Mouse (Mus musculus) forebrain, embryonic 12.5 days (tissue): ENCODE results near the gene Vmn1r14. TPM values are rescaled to one million over a fixed set of nuclear protein-coding genes. Genes with fewer than 3 reads are reported as not detected.
"Not testable (repeated sequence)": the region's sequence is repeated elsewhere in the genome, so short reads cannot be mapped to it uniquely, and the experiment has no call there.

ENCODE experiments used
- ATAC-seq: fragments of 200-750 bp; cut with Nextera tagmentation; 2 replicates; pipeline ENCODE4 v1.8.0; 2017; ENCODE audit warnings: moderate TSS enrichment; ENCODE audit not compliant: low FRiP score
- H3K27ac ChIP-seq: fragments of 300-500 bp; sonication (generic); 2 replicates; pipeline ENCODE4 v1.5.1; 2016; ENCODE audit warnings: mild to moderate bottlenecking
- H3K27me3 ChIP-seq: fragments of 300-500 bp; sonication (generic); 2 replicates; pipeline ENCODE4 v1.6.1; 2016; ENCODE audit warnings: mild to moderate bottlenecking
- H3K36me3 ChIP-seq: fragments of 300-500 bp; sonication (generic); replicated peaks from 2 replicates; pipeline ENCODE4 v1.6.1; 2016; ENCODE audit warnings: mild to moderate bottlenecking
- H3K4me1 ChIP-seq: fragments of 300-500 bp; sonication (generic); 2 replicates; pipeline ENCODE4 v1.6.1; 2016
- H3K4me2 ChIP-seq: fragments of 300-500 bp; sonication (generic); 2 replicates; pipeline ENCODE4 v1.6.1; 2016; ENCODE audit warnings: mild to moderate bottlenecking, moderate library complexity
- H3K4me3 ChIP-seq: fragments of 300-500 bp; sonication (generic); replicated peaks from 2 replicates; pipeline ENCODE4 v1.5.1; 2016; ENCODE audit warnings: mild to moderate bottlenecking
- H3K9ac ChIP-seq: fragments of 300-500 bp; sonication (generic); 2 replicates; pipeline ENCODE4 v1.6.1; 2016; ENCODE audit warnings: mild to moderate bottlenecking
- H3K9me3 ChIP-seq: fragments of 300-500 bp; sonication (generic); 2 replicates; pipeline ENCODE4 v1.6.1; 2016
- WGBS: fragments of 180-500 bp; shearing (Covaris S2); methylation state at CpG from one replicate; pipeline ENCODE4 v1.1.7; 2016; 5-methylcytosine and 5-hydroxymethylcytosine counted together
- polyA plus RNA-seq: library from polyadenylated mRNA; unstranded; fragments of >200 nt; fragmentation: Nextera tagmentation; extraction: Ambion mirVana; gene quantifications from 2 replicates; pipeline ENCODE4 v1.2.1, GENCODE M21; 2016

The Vmn1r14 gene
- polyA plus RNA-seq, result not detected in 2 replicates

DNA sequence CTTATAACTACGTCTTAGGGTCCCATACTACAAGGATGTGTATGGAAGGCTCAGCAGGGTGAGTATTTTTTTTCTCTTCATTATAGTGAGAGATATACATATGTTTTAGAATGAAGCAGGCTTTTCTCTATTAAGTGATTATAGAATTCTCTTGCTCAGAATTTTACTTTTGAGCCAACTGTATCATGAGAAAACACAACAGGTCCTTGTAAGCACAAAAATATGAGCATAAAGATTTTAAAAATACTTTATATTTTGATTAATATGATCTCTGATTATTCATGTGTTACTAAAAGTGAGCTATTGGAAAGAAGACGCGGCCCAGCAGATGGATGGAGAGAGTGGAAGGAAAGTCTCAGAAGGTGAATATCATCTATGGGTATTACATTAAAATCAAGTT, at the start of gene Vmn1r14:
Gene Vmn1r14 (plus strand): TSS at position 301 of the 400 bp plus-strand sequence.
- 88% methylated on average over 3 of the region's 3 CpGs for WGBS
- Histone ChIP-seq H3K9ac (no peak within 1 kb of the TSS), H3K27ac (no peak within 1 kb of the TSS), H3K27me3 (no peaks in the 10 kb centered on the region), H3K4me2 (no peak within 1 kb of the TSS), H3K9me3 (no peaks in the 10 kb centered on the region), H3K36me3 (no peaks in the 10 kb centered on the region), H3K4me1 (no peaks in the 10 kb centered on the region), H3K4me3 (no peak within 1 kb of the TSS)
- ATAC-seq, result no peak

DNA sequence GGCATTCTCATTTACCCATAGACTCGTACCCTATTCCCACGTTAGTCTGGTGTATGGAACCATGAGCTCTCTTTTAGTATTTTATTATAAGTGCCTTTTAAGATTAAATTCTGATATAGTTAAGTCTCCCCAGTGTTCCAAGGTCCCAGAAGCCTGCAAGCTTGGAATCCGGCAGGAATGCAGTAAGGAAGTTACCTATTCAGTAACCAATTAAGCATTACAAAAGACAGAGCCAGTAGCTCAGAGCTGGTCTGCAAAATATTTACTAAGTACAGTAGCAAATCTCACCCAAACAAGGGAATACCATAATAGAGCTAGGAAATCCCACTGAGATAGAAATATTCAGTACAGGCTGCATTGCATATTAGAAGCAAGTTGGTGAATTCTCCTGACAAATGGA, 41.5 kb upstream of the Vmn1r14 start:
- not testable (repeated sequence) for H3K4me2 ChIP-seq, H3K4me3 ChIP-seq, H3K4me1 ChIP-seq, H3K36me3 ChIP-seq, ATAC-seq, H3K27ac ChIP-seq, H3K9me3 ChIP-seq, H3K27me3 ChIP-seq, H3K9ac ChIP-seq
- WGBS, result 41% methylated on average over 3 of the region's 3 CpGs

DNA sequence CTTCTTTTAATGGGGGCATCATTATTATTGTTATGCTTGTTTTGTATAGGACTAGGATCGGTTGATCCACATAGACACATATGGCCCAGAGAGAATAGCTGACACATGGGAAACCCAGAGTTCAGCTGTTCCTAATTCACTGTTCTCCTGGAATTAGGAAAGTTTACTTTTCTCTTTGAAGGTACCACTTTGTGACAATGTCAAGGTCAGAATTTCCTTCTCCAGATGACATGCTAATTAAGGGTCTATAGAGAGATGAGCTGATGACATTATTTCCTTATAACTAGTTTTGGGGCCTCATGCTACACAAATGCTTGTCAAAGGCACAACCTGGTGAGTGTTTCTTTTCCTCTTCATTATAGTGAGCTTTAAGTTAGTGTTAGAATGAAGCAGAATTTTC, 28.5 kb upstream of the Vmn1r14 start, which contains the start of gene Vmn1r13:
Gene Vmn1r13 (plus strand): TSS at position 301 of the 400 bp plus-strand sequence.
- ATAC-seq, H3K27ac ChIP-seq, H3K9me3 ChIP-seq, H3K4me1 ChIP-seq, H3K27me3 ChIP-seq, H3K9ac ChIP-seq, H3K4me2 ChIP-seq, H3K36me3 ChIP-seq, H3K4me3 ChIP-seq: not testable (repeated sequence)
- 84% methylated on average over 1 of the region's 1 CpGs for WGBS

DNA sequence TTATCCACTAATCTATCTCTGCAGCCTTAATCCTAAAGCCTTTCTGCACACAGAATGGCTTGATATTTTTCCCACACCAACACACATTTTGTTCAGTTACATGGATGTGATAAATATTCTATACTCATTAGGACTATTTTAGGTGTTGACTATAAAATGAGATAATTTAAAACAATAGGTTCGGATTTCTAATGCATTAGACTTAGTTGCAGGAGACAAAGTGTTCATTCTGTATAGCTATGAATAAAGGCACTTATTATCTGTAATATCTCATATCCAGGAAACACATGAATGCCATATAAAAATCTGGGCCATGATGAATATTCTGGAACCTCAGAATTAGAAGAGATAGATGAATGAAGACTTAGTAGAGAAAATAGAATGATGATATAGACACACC, 26.2 kb downstream of the Vmn1r14 start, which contains the start of gene Vmn1r15:
Gene Vmn1r15 (plus strand): TSS at position 301 of the 400 bp plus-strand sequence.
- Histone ChIP-seq H3K4me2 (no peak within 1 kb of the TSS), H3K9ac (no peak within 1 kb of the TSS), H3K9me3 (no peaks in the 10 kb centered on the region), H3K4me1 (no peaks in the 10 kb centered on the region), H3K27me3 (no peaks in the 10 kb centered on the region), H3K36me3 (no peaks in the 10 kb centered on the region), H3K4me3 (no peak within 1 kb of the TSS), H3K27ac (no peak within 1 kb of the TSS)
- no peak for ATAC-seq
- WGBS, result 85% methylated on average over 1 of the region's 1 CpGs

DNA sequence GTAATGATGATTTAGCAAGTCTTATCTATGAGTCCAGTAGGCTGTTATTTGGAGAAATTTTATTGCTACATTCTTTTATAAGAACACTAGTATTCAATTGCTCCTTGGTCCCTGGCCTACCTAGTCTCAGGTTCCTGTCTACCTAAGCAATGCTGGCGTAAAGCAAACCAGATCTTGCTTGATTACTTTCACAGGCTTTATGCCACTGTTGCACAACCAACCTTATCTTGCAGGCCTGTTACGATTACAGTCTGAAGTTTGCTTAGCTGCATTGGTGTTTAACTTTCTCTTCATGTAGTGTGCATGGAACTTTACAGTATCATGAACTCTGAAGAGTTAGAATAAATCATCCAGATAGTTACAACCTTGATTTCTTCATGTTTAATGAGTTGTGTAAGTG, 29.5 kb downstream of the Vmn1r14 start:
- Histone ChIP-seq H3K9me3 (no peaks in the 10 kb centered on the region), H3K9ac (no peak overlapping the region)

DNA sequence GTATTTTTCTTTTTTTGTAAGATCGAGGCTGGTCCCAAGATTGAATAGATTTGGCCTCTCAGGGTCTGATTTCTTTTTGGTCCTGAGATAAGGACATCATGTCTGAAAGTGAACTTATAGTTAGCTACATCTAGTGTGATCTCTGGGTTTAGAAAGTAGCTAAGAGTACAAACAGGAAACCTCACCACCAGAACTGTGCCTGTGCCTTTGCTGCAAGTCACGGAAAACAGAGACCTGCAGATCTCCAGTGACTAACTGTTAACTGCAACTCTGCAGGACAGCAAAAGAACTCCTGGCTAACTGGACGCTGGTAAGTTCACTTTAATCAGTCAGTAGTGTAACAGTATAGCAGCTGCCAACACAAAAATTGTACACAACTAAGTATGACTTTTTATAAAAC, 40.4 kb downstream of the Vmn1r14 start:
- H3K9ac ChIP-seq, result no peak overlapping the region
- no peaks in the 10 kb centered on the region for H3K27me3 ChIP-seq
- no peaks in the 10 kb centered on the region for H3K9me3 ChIP-seq
- no peak overlapping the region for H3K27ac ChIP-seq
- no peak overlapping the region for H3K4me2 ChIP-seq
- no peak for ATAC-seq
- H3K4me1 ChIP-seq, result no peaks in the 10 kb centered on the region
- H3K36me3 ChIP-seq, result no peaks in the 10 kb centered on the region
- WGBS, result 73% methylated on average over 3 of the region's 3 CpGs
- H3K4me3 ChIP-seq, result no peak overlapping the region

More for the DNA sequence above, 29.5 kb downstream of the Vmn1r14 start:
- H3K4me1 ChIP-seq, result no peaks in the 10 kb centered on the region
- ATAC-seq, result no peak
- no peak overlapping the region for H3K4me3 ChIP-seq
- H3K27ac ChIP-seq, result no peak overlapping the region
- no peaks in the 10 kb centered on the region for H3K36me3 ChIP-seq
- H3K27me3 ChIP-seq, result no peaks in the 10 kb centered on the region
- WGBS, result 81% methylated on average over 2 of the region's 2 CpGs
- no peak overlapping the region for H3K4me2 ChIP-seq

DNA sequence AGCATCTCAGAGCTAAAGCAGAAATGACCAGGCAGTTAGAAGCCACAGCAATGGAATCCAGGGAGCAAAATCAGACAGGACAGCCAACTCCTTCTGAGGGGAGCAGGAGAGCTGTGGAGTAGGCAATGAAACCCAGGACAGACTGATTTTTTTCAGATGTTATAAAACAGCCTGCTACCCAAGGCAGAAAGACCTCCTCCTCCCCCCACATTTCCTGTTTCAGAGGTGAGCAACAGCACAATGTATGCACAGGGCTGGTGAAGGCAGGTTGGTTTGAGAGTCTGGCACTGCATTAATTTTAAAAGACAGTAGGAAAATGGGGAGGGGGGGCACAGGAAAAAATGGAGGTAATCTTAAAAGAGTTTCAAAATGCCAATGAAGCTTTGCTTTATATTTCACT, 41.0 kb downstream of the Vmn1r14 start:
- no peak for ATAC-seq

DNA sequence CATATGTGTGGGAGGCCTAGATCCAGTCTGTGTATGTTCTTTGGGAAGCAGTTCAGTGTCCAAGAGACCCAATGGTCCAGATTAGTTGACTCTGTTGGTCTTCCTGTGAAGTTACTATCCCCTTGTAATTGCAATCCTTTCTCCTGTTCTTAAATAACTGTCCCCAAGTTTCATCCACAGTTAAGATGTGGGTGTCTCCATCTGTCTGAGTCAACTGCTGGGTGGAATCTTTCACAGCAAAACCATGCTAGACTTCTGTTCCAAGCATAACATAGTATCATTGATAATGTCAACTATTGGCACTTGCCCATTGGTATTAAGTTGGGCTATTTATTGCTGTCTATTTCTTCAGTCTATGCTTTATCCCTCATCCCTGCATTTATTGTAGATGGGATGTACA, 47.5 kb downstream of the Vmn1r14 start:
- H3K27me3 ChIP-seq, result no peaks in the 10 kb centered on the region

More for the DNA sequence above, 41.0 kb downstream of the Vmn1r14 start:
- no peak overlapping the region for H3K27ac ChIP-seq
- H3K4me3 ChIP-seq, result no peak overlapping the region
- no peaks in the 10 kb centered on the region for H3K4me1 ChIP-seq
- no peaks in the 10 kb centered on the region for H3K9me3 ChIP-seq
- no peaks in the 10 kb centered on the region for H3K27me3 ChIP-seq
- H3K9ac ChIP-seq, result no peak overlapping the region
- no peaks in the 10 kb centered on the region for H3K36me3 ChIP-seq
- no peak overlapping the region for H3K4me2 ChIP-seq

More for the DNA sequence above, 47.5 kb downstream of the Vmn1r14 start:
- no peak overlapping the region for H3K9ac ChIP-seq
- no peaks in the 10 kb centered on the region for H3K36me3 ChIP-seq
- no peaks in the 10 kb centered on the region for H3K4me1 ChIP-seq
- no peak overlapping the region for H3K4me2 ChIP-seq
- H3K9me3 ChIP-seq, result no peaks in the 10 kb centered on the region
- no peak for ATAC-seq
- H3K27ac ChIP-seq, result no peak overlapping the region
- H3K4me3 ChIP-seq, result no peak overlapping the region

Other genes starting within 250 kb of the Vmn1r14 start
- not detected in 2 replicates for gene Vmn1r6, start 234.4 kb upstream of the Vmn1r14 start, polyA plus RNA-seq
- not detected in 2 replicates for gene Vmn1r7, start 206.4 kb upstream of the Vmn1r14 start, polyA plus RNA-seq
- not detected in 2 replicates for gene Vmn1r8, start 199.4 kb upstream of the Vmn1r14 start, polyA plus RNA-seq
- gene Vmn1r9, start 164.9 kb upstream of the Vmn1r14 start, polyA plus RNA-seq, result not detected in 2 replicates
- not detected in 2 replicates for gene Vmn1r10, start 122.2 kb upstream of the Vmn1r14 start, polyA plus RNA-seq
- gene Vmn1r11, start 98.2 kb upstream of the Vmn1r14 start, polyA plus RNA-seq, result not detected in 2 replicates
- gene Vmn1r12, start 74.8 kb upstream of the Vmn1r14 start, polyA plus RNA-seq, result not detected in 2 replicates
- gene Vmn1r13, start 28.4 kb upstream of the Vmn1r14 start, polyA plus RNA-seq, result not detected in 2 replicates
- gene Vmn1r15, start 26.3 kb downstream of the Vmn1r14 start, polyA plus RNA-seq, result not detected in 2 replicates
- gene Vmn1r16, start 97.8 kb downstream of the Vmn1r14 start, polyA plus RNA-seq, result not detected in 2 replicates
- gene Vmn1r17, start 132.0 kb downstream of the Vmn1r14 start, polyA plus RNA-seq, result not detected in 2 replicates
- not detected in 2 replicates for gene Vmn1r18, start 164.1 kb downstream of the Vmn1r14 start, polyA plus RNA-seq
- gene Vmn1r19, start 172.1 kb downstream of the Vmn1r14 start, polyA plus RNA-seq, result not detected in 2 replicates
- not detected in 2 replicates for gene Vmn1r20, start 197.2 kb downstream of the Vmn1r14 start, polyA plus RNA-seq